Mouse (Mus musculus) lung, embryonic 16.5 days (tissue): ENCODE measurements around the gene Urgcp. TPM values are rescaled to one million over a fixed set of nuclear protein-coding genes. Genes with fewer than 3 reads are reported as not detected.
A peak's percentile ranks its signal among the peaks of the same experiment; 100 is the strongest.

Source experiments
- ATAC-seq: fragments of 200-750 bp; cut with Nextera tagmentation; 2 replicates; pipeline ENCODE4 v1.8.0; 2017; ENCODE audit warnings: low read depth, mild to moderate bottlenecking, moderate library complexity
- H3K27ac ChIP-seq: fragments of 300-500 bp; sonication (generic); 2 replicates; pipeline ENCODE4 v1.5.1; 2014; ENCODE audit warnings: mild to moderate bottlenecking, control low read depth, low read length
- H3K27me3 ChIP-seq: fragments of 300-500 bp; sonication (generic); 2 replicates; pipeline ENCODE4 v1.6.1; 2014; ENCODE audit warnings: low read depth, low read length, mixed read lengths; ENCODE audit not compliant: control insufficient read depth, insufficient read depth
- H3K36me3 ChIP-seq: fragments of 300-500 bp; sonication (generic); 2 replicates; pipeline ENCODE4 v1.6.1; 2014; ENCODE audit warnings: low read length; ENCODE audit not compliant: control insufficient read depth, insufficient read depth
- H3K4me1 ChIP-seq: fragments of 300-500 bp; sonication (generic); replicated peaks from 2 replicates; pipeline ENCODE4 v1.6.1; 2014; ENCODE audit warnings: low read length, mixed read lengths; ENCODE audit not compliant: control insufficient read depth, insufficient read depth
- H3K4me2 ChIP-seq: fragments of 300-500 bp; sonication (generic); 2 replicates; pipeline ENCODE4 v1.6.1; 2014; ENCODE audit warnings: low read depth, low read length, control low read depth
- H3K4me3 ChIP-seq: fragments of 300-500 bp; sonication (generic); 2 replicates; pipeline ENCODE4 v1.5.1; 2014; ENCODE audit warnings: mild to moderate bottlenecking, low read length, control low read depth
- H3K9ac ChIP-seq: fragments of 300-500 bp; sonication (generic); 2 replicates; pipeline ENCODE4 v1.6.1; 2014; ENCODE audit warnings: low read length, control low read depth
- H3K9me3 ChIP-seq: fragments of 300-500 bp; sonication (generic); 2 replicates; pipeline ENCODE4 v1.6.1; 2016; ENCODE audit warnings: low read length; ENCODE audit not compliant: control insufficient read depth
- WGBS: fragments of 180-500 bp; shearing (Covaris S2); extraction: QIAGEN DNeasy Blood & Tissue Kit; methylation state at CpG from one replicate; pipeline ENCODE4 v1.1.7; 2014; 5-methylcytosine and 5-hydroxymethylcytosine counted together
- polyA plus RNA-seq: library from polyadenylated mRNA; unstranded; fragments of >200 nt; fragmentation: Nextera tagmentation; extraction: Ambion mirVana; gene quantifications from 2 replicates; pipeline ENCODE4 v1.2.1, GENCODE M21; 2015

Urgcp gene
- polyA plus RNA-seq, 1 experiment from 2014 or later: 26.0 TPM

- no peaks in the 10 kb centered on the region for H3K27me3 ChIP-seq
- WGBS: 88% methylated on average over 9 of the region's 9 CpGs
- no peak overlapping the region for H3K9ac ChIP-seq
Measured at GRCm38 (mm10) chr11:5705972-5706371, 56.2 kb downstream of the Urgcp start.

GRCm38 (mm10) chr11:5703341-5703740 lies 58.8 kb downstream of the Urgcp start:
- no peak for ATAC-seq
- Histone ChIP-seq H3K9ac (no peak overlapping the region), H3K4me3 (no peak overlapping the region), H3K36me3 (peaks cover 11% of the 10 kb centered on the region; the same call in 1 of the 2 replicates), H3K4me2 (no peak overlapping the region), H3K27ac (no peak overlapping the region), H3K27me3 (no peaks in the 10 kb centered on the region), H3K9me3 (no peaks in the 10 kb centered on the region), H3K4me1 (peaks cover 8% of the 10 kb centered on the region)
- 92% methylated on average over 1 of the region's 1 CpGs for WGBS

More at GRCm38 (mm10) chr11:5705972-5706371, 56.2 kb downstream of the Urgcp start:
- Histone ChIP-seq H3K4me1 (peaks cover 8% of the 10 kb centered on the region), H3K9me3 (no peaks in the 10 kb centered on the region), H3K4me2 (peak overlapping the region; percentile 62), H3K36me3 (peaks cover 11% of the 10 kb centered on the region; the same call in 1 of the 2 replicates), H3K27ac (no peak overlapping the region), H3K4me3 (peak overlapping the region; percentile 90; the same call in 1 of the 2 replicates)
- ATAC-seq: no peak

GRCm38 (mm10) chr11:5702957-5703332 lies 59.2 kb downstream of the Urgcp start:
- H3K27ac ChIP-seq: no peak overlapping the region
- peaks cover 11% of the 10 kb centered on the region; the same call in 1 of the 2 replicates for H3K36me3 ChIP-seq
- H3K9me3 ChIP-seq: no peaks in the 10 kb centered on the region
- H3K27me3 ChIP-seq: no peaks in the 10 kb centered on the region
- no peak overlapping the region for H3K4me3 ChIP-seq
- no peak overlapping the region for H3K9ac ChIP-seq
- no peak overlapping the region for H3K4me2 ChIP-seq
- 94% methylated on average over 6 of the region's 6 CpGs for WGBS
- H3K4me1 ChIP-seq: peaks cover 8% of the 10 kb centered on the region
- no peak for ATAC-seq

DNA sequence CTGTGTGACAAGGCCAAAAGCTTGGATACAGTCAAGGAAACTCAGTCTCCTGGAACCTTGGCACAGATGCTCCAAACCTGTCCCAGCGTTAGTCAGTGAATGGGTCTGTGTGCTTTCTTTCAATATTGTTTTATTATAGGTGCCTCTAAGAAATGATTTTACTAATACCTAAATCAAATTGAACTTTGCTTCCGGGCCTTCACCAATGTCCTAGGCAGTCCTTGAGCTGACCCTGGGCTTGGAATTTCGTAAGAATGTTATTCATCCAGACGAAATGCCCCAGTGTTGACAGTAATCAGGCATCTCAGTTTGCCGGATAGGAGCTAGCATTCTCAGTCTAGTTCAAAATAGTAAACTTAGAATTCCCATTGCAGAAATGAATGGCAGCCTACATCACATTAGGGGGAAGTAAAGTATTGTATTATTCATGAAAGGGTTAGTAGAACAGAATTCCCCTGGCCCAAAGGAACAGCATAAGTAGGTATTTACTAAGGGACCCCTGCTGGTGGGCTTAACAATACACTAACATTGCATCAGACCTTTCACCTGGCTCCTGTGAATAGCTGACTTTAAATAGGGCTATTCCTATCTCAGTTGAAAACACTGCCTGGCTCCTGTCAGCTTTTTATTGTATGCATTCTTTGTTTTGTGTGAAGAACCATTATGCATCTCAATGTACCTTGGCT lies 59.8 kb downstream of the Urgcp start:
- 77% methylated on average over 5 of the region's 5 CpGs for WGBS

DNA sequence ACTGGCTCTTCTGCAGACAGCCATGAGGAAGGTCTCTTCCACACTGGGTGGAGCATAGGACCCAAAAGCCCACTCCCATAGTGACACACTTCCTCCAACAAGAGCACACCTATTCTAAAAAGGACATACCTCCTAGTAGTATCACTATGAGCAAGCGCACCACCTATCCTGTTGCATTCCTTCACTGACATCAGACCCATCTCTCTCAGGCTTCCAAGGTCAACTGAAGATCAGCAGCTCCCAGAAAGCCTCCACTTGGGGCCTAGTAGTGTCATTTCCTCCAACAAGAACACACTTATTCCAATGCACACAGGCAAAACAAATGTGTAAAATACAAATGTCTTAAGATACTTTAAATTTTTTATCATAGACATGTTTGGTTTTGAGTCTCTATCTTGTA lies 60.4 kb downstream of the Urgcp start:
- peaks cover 11% of the 10 kb centered on the region; the same call in 1 of the 2 replicates for H3K36me3 ChIP-seq
- H3K9me3 ChIP-seq: no peaks in the 10 kb centered on the region
- H3K27me3 ChIP-seq: no peaks in the 10 kb centered on the region
- H3K4me1 ChIP-seq: peaks cover 8% of the 10 kb centered on the region
- no peak overlapping the region for H3K4me3 ChIP-seq
- WGBS: 83% methylated on average over 1 of the region's 1 CpGs
- no peak overlapping the region for H3K27ac ChIP-seq
- ATAC-seq: no peak
- H3K4me2 ChIP-seq: no peak overlapping the region
- H3K9ac ChIP-seq: no peak overlapping the region

More for the DNA sequence above, 59.8 kb downstream of the Urgcp start:
- peaks cover 8% of the 10 kb centered on the region for H3K4me1 ChIP-seq
- H3K9me3 ChIP-seq: no peaks in the 10 kb centered on the region
- peaks cover 11% of the 10 kb centered on the region; the same call in 1 of the 2 replicates for H3K36me3 ChIP-seq
- no peaks in the 10 kb centered on the region for H3K27me3 ChIP-seq
- no peak for ATAC-seq
- H3K4me2 ChIP-seq: no peak overlapping the region
- no peak overlapping the region for H3K4me3 ChIP-seq
- no peak overlapping the region for H3K9ac ChIP-seq
- no peak overlapping the region for H3K27ac ChIP-seq

DNA sequence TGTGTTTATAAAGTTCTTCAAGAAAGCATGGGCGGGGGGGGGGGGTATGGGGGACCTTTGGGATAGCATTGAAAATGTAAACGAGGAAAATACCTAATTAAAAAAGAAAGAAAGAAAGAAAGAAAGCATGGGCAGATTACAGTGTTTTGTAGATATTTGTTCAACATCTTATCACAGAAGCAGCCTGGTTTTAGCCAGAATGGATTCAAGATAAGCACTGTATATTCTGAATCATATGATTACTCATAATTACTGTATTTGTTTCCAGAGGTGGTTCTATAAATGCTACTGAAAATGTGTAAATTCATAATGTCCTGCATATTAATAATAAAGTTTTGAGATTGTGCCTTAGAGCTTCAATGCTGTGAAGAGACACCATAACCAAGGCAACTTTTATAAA lies 60.9 kb downstream of the Urgcp start:
- Histone ChIP-seq H3K27me3 (no peaks in the 10 kb centered on the region), H3K36me3 (peaks cover 11% of the 10 kb centered on the region; the same call in 1 of the 2 replicates), H3K4me2 (no peak overlapping the region), H3K9me3 (no peaks in the 10 kb centered on the region), H3K9ac (no peak overlapping the region), H3K4me3 (no peak overlapping the region), H3K27ac (no peak overlapping the region), H3K4me1 (peaks cover 3% of the 10 kb centered on the region)
- WGBS: 79% methylated on average over 2 of the region's 2 CpGs
- no peak for ATAC-seq

- no peak overlapping the region for H3K4me2 ChIP-seq
- no peaks in the 10 kb centered on the region; the same call in 1 of the 2 replicates for H3K4me1 ChIP-seq
- no peak overlapping the region for H3K9ac ChIP-seq
- H3K4me3 ChIP-seq: no peak overlapping the region
- H3K27me3 ChIP-seq: no peaks in the 10 kb centered on the region
- H3K27ac ChIP-seq: no peak overlapping the region
- 77% methylated on average over 7 of the region's 7 CpGs for WGBS
- ATAC-seq: no peak
- H3K9me3 ChIP-seq: no peaks in the 10 kb centered on the region
- peaks cover 11% of the 10 kb centered on the region; the same call in 1 of the 2 replicates for H3K36me3 ChIP-seq
Measured at GRCm38 (mm10) chr11:5700808-5701207, 61.4 kb downstream of the Urgcp start.

GRCm38 (mm10) chr11:5691775-5692174 lies 70.4 kb downstream of the Urgcp start:
- no peaks in the 10 kb centered on the region for H3K36me3 ChIP-seq
- H3K4me2 ChIP-seq: no peak overlapping the region
- WGBS: 29% methylated on average over 7 of the region's 7 CpGs

GRCm38 (mm10) chr11:5684283-5684682 lies 77.9 kb downstream of the Urgcp start:
- Histone ChIP-seq H3K9ac (no peak overlapping the region), H3K27ac (no peak overlapping the region)

More at GRCm38 (mm10) chr11:5691775-5692174, 70.4 kb downstream of the Urgcp start:
- ATAC-seq: no peak
- Histone ChIP-seq H3K27ac (no peak overlapping the region), H3K4me3 (no peak overlapping the region), H3K9ac (no peak overlapping the region), H3K27me3 (no peaks in the 10 kb centered on the region), H3K9me3 (no peaks in the 10 kb centered on the region; the same call in 1 of the 2 replicates), H3K4me1 (no peaks in the 10 kb centered on the region)

More at GRCm38 (mm10) chr11:5684283-5684682, 77.9 kb downstream of the Urgcp start:
- 15% methylated on average over 7 of the region's 7 CpGs for WGBS
- no peak overlapping the region for H3K4me2 ChIP-seq
- no peaks in the 10 kb centered on the region for H3K4me1 ChIP-seq
- no peaks in the 10 kb centered on the region for H3K36me3 ChIP-seq
- no peaks in the 10 kb centered on the region for H3K27me3 ChIP-seq
- H3K4me3 ChIP-seq: no peak overlapping the region
- no peak for ATAC-seq
- no peaks in the 10 kb centered on the region for H3K9me3 ChIP-seq
